Mouse (Mus musculus): Measurements from ENCODE around the gene Lancl2. TPM values are rescaled to one million over a fixed set of nuclear protein-coding genes. Genes with fewer than 3 reads are reported as not detected.

Lancl2 gene
- polyA plus RNA-seq, 1 experiment = 62.9 TPM

DNA sequence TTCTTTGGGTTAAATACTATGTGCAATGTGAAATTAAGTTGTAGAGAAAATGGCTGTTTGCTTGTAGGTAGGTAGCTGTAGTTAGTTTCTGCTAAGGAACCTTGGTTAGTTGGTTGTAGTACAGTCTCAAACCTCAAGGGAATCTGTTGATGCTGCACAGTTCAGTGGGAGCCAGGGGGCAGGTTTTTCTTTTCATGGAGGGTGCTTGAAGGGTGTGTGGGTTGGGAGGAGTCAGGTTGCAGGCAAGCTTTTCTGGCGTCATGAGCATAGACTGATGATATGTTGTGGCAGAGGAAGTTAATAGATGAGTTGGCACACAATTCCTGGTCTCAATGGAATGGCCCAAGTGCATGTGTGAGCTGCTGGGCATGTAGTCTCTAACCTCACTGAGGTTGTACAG, 9.4 kb downstream of the Lancl2 start:
- Histone ChIP-seq H3K4me3 (ENCODE audit: insufficient read depth, low read length) (no peak overlapping the region), H3K27ac (ENCODE audit: insufficient read depth, low read length) (no peak overlapping the region), H3K4me1 (ENCODE audit: control insufficient read depth, insufficient read depth, low read length) (peaks cover 3% of the 10 kb centered on the region; the same call in 1 of the 2 replicates)
- TF ChIP-seq POLR2A (IDR thresholded peaks at IDR 0.05; ENCODE audit: extremely low read depth, insufficient read depth, low read length) = no peak
- TF ChIP-seq CTCF (IDR thresholded peaks at IDR 0.05; ENCODE audit: extremely low read depth, insufficient read depth, low read length) = no peak

DNA sequence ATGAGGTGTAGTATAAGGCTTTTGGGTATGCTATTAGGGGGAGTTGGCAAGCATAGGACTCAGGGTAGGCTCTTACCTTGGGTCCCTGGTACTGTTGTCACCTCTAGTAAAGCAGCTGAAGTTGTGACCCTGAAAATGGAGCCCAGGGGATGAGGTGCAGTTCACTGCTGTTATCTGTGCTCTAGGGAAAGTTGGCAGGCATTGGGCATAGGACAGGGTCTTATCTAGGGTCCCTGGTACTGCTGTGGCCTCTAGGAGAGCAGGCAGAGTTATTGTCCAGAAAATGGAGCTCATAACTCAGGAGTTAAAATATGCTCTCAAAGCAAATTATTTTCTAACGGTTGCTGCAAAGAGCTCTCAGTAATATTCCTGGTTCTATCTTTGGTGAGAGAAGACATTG, 19.0 kb downstream of the Lancl2 start:
- Histone ChIP-seq H3K4me1 (ENCODE audit: control insufficient read depth, insufficient read depth, low read length) (no peaks in the 10 kb centered on the region; the same call in 1 of the 2 replicates), H3K27ac (ENCODE audit: insufficient read depth, low read length) (no peak overlapping the region), H3K4me3 (ENCODE audit: insufficient read depth, low read length) (no peak overlapping the region)
- TF ChIP-seq POLR2A (IDR thresholded peaks at IDR 0.05; ENCODE audit: extremely low read depth, insufficient read depth, low read length) (no peak), CTCF (IDR thresholded peaks at IDR 0.05; ENCODE audit: extremely low read depth, insufficient read depth, low read length) (no peak)

DNA sequence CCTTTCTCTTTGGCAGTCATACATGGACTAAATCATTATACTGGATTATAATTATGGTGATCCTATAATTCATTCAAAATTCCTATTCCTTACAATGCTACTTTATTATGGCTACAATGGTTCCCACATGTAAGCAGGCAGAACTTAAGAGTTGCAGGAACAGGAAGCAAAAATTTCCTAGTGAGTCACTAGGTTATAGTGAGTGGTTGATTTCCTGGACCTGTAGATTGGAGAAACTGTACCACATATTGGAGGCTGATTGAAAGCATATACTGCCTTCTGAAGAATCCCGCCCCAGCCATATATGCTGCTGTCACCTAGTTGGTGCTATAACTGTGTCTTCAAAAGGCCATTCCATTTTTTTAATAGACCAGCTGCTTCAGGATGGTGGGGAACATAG, 40.4 kb downstream of the Lancl2 start:
- Histone ChIP-seq H3K27ac (ENCODE audit: insufficient read depth, low read length) (no peak overlapping the region), H3K4me1 (ENCODE audit: control insufficient read depth, insufficient read depth, low read length) (no peaks in the 10 kb centered on the region), H3K4me3 (ENCODE audit: insufficient read depth, low read length) (no peak overlapping the region)
- TF ChIP-seq CTCF (IDR thresholded peaks at IDR 0.05; ENCODE audit: extremely low read depth, insufficient read depth, low read length) (no peak), POLR2A (IDR thresholded peaks at IDR 0.05; ENCODE audit: extremely low read depth, insufficient read depth, low read length) (no peak)

DNA sequence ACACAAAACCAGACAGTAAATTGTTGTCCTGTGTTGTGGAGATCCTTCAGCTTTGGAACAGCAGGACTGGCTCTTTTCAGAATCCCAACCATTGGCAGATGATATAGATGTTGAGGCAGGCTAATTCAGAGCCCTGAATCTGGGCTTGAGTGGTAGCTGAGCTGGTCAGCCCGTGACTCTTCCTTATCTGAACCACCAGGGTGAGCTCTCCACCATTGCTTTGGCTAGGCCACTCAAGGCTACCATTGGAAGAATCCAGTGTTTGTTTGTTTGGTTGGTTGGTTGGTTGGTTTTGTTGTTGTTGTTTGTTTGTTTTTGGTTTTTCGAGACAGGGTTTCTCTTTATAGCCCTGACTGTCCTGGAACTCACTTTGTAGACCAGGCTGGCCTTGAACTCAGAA, 41.0 kb downstream of the Lancl2 start:
- Histone ChIP-seq H3K4me3 (ENCODE audit: insufficient read depth, low read length) (no peak overlapping the region), H3K4me1 (ENCODE audit: control insufficient read depth, insufficient read depth, low read length) (no peaks in the 10 kb centered on the region), H3K27ac (ENCODE audit: insufficient read depth, low read length) (no peak overlapping the region)
- peak; percentile 43 for TF ChIP-seq CTCF (IDR thresholded peaks at IDR 0.05; ENCODE audit: extremely low read depth, insufficient read depth, low read length)
- no peak for TF ChIP-seq POLR2A (IDR thresholded peaks at IDR 0.05; ENCODE audit: extremely low read depth, insufficient read depth, low read length)

DNA sequence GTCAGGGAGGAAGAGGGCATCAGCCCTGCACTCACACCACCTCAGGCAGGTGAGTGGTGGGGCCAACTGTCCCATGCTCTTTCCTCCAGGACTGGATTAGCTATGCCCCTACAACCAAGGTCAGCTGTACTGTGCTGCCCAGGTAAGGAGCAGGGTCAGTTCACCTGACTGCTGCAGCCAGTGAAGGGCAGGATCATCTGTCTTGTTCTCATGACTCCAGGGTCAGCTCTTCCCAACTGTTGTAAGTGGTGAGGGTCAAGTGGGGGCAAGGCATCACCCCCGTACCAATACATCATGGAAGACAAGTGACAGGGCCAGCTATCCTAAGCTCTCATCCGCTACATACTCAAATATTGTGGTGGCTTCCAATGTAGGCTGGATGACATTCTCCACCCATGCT, 41.8 kb downstream of the Lancl2 start:
- TF ChIP-seq POLR2A (IDR thresholded peaks at IDR 0.05; ENCODE audit: extremely low read depth, insufficient read depth, low read length) (no peak), CTCF (IDR thresholded peaks at IDR 0.05; ENCODE audit: extremely low read depth, insufficient read depth, low read length) (no peak)
- Histone ChIP-seq H3K4me3 (ENCODE audit: insufficient read depth, low read length) (no peak overlapping the region), H3K27ac (ENCODE audit: insufficient read depth, low read length) (no peak overlapping the region), H3K4me1 (ENCODE audit: control insufficient read depth, insufficient read depth, low read length) (no peaks in the 10 kb centered on the region)

DNA sequence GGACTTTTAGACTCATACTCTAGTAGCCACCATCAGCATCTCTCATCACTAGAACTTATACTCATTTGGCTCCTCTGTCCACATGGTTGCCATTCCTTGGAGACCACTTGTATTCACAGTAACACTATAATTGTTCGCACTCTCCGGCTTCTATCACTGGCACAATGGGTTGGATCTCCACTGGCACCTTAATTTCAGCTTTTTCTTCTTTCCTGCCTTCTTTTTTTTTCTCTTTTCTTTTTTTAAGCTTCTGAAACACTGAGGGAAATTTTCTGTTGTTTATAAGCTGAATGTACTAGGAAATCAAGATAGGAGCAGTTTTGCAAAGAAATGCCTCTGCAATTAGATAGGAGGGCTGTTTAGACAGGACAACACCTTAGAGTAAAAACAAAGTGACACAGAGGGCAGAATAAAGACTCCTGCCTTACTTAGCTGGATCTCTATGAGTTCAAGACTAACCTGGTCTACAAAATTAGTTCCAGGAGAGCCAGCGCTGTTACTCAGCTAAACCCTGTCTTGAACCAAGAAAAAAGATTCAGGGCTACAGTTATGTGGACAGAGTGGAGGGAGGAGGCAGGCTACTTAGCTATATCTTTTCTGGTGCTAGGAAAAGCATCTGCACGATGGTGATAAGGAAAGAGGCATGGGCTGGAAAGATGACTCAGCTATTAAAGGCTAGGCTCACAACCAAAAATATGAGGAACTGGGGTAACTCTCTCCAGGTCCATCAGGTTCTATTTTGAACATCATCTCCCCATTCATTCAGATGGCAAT, 42.8 kb downstream of the Lancl2 start:
- no peak overlapping the region for H3K4me3 ChIP-seq (ENCODE audit: insufficient read depth, low read length)
- H3K27ac ChIP-seq (ENCODE audit: insufficient read depth, low read length) = no peak overlapping the region
- TF ChIP-seq POLR2A (IDR thresholded peaks at IDR 0.05; ENCODE audit: extremely low read depth, insufficient read depth, low read length) (no peak), CTCF (IDR thresholded peaks at IDR 0.05; ENCODE audit: extremely low read depth, insufficient read depth, low read length) (no peak)
- H3K4me1 ChIP-seq (ENCODE audit: control insufficient read depth, insufficient read depth, low read length) = no peaks in the 10 kb centered on the region

DNA sequence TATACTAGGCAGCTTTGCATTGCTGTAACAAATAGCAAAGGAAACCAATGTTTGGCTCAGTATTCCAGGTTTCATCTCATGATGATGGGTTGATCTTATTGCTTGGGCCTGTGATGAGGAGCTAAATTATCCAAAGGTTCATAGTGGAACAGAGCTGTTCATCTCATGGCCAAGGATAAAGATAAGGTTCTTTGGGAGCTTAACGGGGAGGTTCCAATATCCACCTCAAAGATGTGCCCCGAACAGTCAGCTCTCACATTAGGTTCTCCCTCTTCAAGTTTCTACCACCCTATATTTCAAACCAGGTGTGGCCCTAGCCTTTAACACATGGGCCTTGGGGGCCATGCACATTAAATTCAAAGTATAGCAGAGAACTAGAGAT, 43.4 kb downstream of the Lancl2 start:
- no peak overlapping the region for H3K27ac ChIP-seq (ENCODE audit: insufficient read depth, low read length)
- TF ChIP-seq POLR2A (IDR thresholded peaks at IDR 0.05; ENCODE audit: extremely low read depth, insufficient read depth, low read length) (no peak), CTCF (IDR thresholded peaks at IDR 0.05; ENCODE audit: extremely low read depth, insufficient read depth, low read length) (no peak)
- H3K4me3 ChIP-seq (ENCODE audit: insufficient read depth, low read length) = no peak overlapping the region
- no peaks in the 10 kb centered on the region for H3K4me1 ChIP-seq (ENCODE audit: control insufficient read depth, insufficient read depth, low read length)

DNA sequence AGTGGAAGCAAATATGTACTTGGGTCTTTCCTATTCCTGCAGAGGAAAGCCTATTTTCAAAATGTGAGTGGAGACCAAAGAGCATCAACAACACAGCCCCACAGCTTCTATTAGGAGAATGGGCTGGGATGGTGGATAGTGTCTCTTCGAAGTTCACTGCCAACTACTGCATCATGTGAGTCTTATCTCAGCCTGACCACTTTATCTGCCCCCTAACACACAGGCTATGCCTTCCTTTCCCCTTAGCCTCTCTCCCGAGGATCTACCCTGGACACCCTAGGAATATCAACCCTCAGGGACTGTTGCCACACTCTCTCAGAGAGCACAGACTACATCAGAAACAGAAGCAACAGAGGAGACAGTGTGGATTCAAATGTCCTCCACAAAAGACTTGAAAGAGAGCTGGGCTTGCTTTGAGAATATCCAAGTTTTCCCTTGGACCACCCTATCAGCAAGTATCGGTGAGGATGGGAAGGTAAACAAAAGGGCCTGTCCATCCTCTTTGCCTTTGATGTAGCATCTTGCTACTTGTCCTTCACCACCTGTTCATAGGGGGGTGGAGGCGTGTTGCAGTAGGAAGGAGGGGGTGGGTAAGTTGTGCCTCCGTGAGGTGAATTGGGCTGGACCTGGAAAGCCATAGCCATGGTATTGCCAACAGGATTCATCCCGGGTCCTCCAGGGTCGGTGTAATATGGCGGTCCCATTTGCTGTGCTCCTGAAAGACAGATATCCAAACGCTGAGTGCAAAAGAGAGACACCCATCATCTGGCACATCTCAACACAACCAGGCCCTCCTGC, 51.8 kb downstream of the Lancl2 start:
- Histone ChIP-seq H3K4me1 (ENCODE audit: control insufficient read depth, insufficient read depth, low read length) (no peaks in the 10 kb centered on the region), H3K27ac (ENCODE audit: insufficient read depth, low read length) (no peak overlapping the region), H3K4me3 (ENCODE audit: insufficient read depth, low read length) (no peak overlapping the region)
- no peak for TF ChIP-seq CTCF (IDR thresholded peaks at IDR 0.05; ENCODE audit: extremely low read depth, insufficient read depth, low read length)
- no peak for TF ChIP-seq POLR2A (IDR thresholded peaks at IDR 0.05; ENCODE audit: extremely low read depth, insufficient read depth, low read length)

DNA sequence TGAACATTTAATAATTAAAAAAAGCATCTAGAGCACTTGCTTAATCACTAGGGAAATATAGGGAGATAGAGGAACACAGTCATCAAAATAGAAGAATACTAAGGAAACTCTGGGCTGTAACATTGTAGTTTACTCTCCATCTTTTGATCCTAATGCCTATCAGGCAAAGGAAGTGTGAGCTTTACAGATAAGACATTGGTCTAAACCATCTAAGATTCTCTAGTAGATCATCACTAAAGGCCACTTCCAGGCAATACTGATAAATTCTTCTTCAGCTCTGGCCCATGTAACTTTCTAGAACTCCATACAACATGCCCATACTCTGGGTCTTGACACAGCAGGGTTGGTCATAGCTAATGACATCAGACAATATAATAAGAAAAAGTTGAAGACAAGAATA, 60.7 kb downstream of the Lancl2 start:
- no peak overlapping the region for H3K27ac ChIP-seq (ENCODE audit: insufficient read depth, low read length)
- TF ChIP-seq POLR2A (IDR thresholded peaks at IDR 0.05; ENCODE audit: extremely low read depth, insufficient read depth, low read length) (no peak), CTCF (IDR thresholded peaks at IDR 0.05; ENCODE audit: extremely low read depth, insufficient read depth, low read length) (no peak)
- no peaks in the 10 kb centered on the region; the same call in 1 of the 2 replicates for H3K4me1 ChIP-seq (ENCODE audit: control insufficient read depth, insufficient read depth, low read length)
- no peak overlapping the region for H3K4me3 ChIP-seq (ENCODE audit: insufficient read depth, low read length)

All from cortical plate, adult 2 months (tissue).